Mouse (Mus musculus): Measurements from ENCODE around the gene Hsd17b7. TPM values are rescaled to one million over a fixed set of nuclear protein-coding genes. Genes with fewer than 3 reads are reported as not detected.

Hsd17b7 gene
- total and polyA plus RNA-seq, 3 experiments: 4.8 to 5.7 TPM; not detected in 1

DNA sequence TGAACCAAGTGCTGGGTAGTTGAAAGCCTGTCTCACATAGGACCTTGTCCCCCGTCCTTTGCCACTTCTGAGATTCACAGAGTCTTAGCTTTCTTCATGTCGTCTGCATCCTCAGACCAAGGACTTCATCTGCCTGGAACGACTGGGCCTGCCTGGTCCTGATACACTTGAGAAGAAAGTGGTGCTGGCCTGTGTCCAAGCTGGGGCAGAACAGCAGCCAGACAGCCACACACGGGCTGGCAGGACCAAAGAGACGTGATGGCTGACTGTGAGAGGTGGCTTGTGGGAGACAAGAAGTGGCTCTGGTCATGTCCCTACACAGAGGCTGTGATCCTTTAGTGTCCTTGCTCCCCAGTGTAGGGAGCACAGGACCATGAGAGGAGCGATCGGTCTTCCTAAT, 58.3 kb downstream of the Hsd17b7 start:
- DNase-seq (ENCODE audit: low read depth, low spot score): no peak
- Histone ChIP-seq H3K9me3 (replicated peaks; ENCODE audit: insufficient read depth, low read length) (no peaks in the 10 kb centered on the region), H3K4me1 (ENCODE audit: control insufficient read depth in 1 of 2, insufficient read depth in 2 of 2, low read length in 2 of 2) (no peaks in the 10 kb centered on the region), H3K79me2 (ENCODE audit: control insufficient read depth, insufficient read depth, low read length, poor library complexity) (no peaks in the 10 kb centered on the region), H3K36me3 (ENCODE audit: control insufficient read depth in 1 of 2, insufficient read depth in 2 of 2, low read length in 2 of 2) (no peaks in the 10 kb centered on the region), H3K4me3 (ENCODE audit: control insufficient read depth in 1 of 2, insufficient read depth in 1 of 2, low read depth in 2 of 2, low read length in 2 of 2) (no peak overlapping the region), H3K9ac (ENCODE audit: control insufficient read depth, low read depth, low read length, poor library complexity, severe bottlenecking) (no peak overlapping the region), H3K27me3 (ENCODE audit: control insufficient read depth in 1 of 2, insufficient read depth in 2 of 2, low read length in 2 of 2) (peaks cover 0 to 1% of the 10 kb centered on the region in 2 experiments; a peak in 1 of 4 replicates), H3K27ac (ENCODE audit: control insufficient read depth, low read depth, low read length) (no peak overlapping the region)
- no peak for TF ChIP-seq HCFC1 (IDR thresholded peaks at IDR 0.05; ENCODE audit: low read depth, low read length)
- no peak for TF ChIP-seq EP300 (IDR thresholded peaks at IDR 0.05; ENCODE audit: low read depth in 1 of 2, low read length in 2 of 2)
- TF ChIP-seq TCF12 (IDR thresholded peaks at IDR 0.05; ENCODE audit: low read depth, low read length): no peak
- no peak for TF ChIP-seq UBTF (IDR thresholded peaks at IDR 0.05; ENCODE audit: borderline replicate concordance, insufficient read depth, low read depth, low read length)
- TF ChIP-seq MXI1 (IDR thresholded peaks at IDR 0.05; ENCODE audit: low read depth, low read length): no peak
- no peak for TF ChIP-seq MAZ (IDR thresholded peaks at IDR 0.05; ENCODE audit: low read depth, low read length)
- no peak for TF ChIP-seq POLR2AphosphoS5 (IDR thresholded peaks at IDR 0.05; ENCODE audit: borderline replicate concordance, low read depth, low read length)
- no peak for TF ChIP-seq SIN3A (IDR thresholded peaks at IDR 0.05; ENCODE audit: low read length)
- TF ChIP-seq SMC3 (IDR thresholded peaks at IDR 0.05; ENCODE audit: low read depth, low read length): no peak
- no peak for TF ChIP-seq JUND (IDR thresholded peaks at IDR 0.05; ENCODE audit: low read depth, low read length)
- no peak for TF ChIP-seq TAL1 (IDR thresholded peaks at IDR 0.05; ENCODE audit: low read length)
- TF ChIP-seq CTCF (IDR thresholded peaks at IDR 0.05 in 2 of 3, conservative IDR thresholded peaks at IDR 0.05 in 1 of 3; ENCODE audit: control insufficient read depth in 1 of 3, insufficient read depth in 1 of 3, low read depth in 2 of 3, low read length in 3 of 3, poor library complexity in 1 of 3, severe bottlenecking in 1 of 3): no peak
- TF ChIP-seq GATA1 (IDR thresholded peaks at IDR 0.05; ENCODE audit: low read depth, low read length): no peak
- TF ChIP-seq ZKSCAN1 (IDR thresholded peaks at IDR 0.05; ENCODE audit: low read depth, low read length): no peak
- no peak for TF ChIP-seq RCOR1 (IDR thresholded peaks at IDR 0.05; ENCODE audit: low read depth, low read length)
- TF ChIP-seq MAX (IDR thresholded peaks at IDR 0.05; ENCODE audit: low read length): no peak
- TF ChIP-seq BHLHE40 (IDR thresholded peaks at IDR 0.05; ENCODE audit: borderline replicate concordance, low read depth, low read length): no peak

DNA sequence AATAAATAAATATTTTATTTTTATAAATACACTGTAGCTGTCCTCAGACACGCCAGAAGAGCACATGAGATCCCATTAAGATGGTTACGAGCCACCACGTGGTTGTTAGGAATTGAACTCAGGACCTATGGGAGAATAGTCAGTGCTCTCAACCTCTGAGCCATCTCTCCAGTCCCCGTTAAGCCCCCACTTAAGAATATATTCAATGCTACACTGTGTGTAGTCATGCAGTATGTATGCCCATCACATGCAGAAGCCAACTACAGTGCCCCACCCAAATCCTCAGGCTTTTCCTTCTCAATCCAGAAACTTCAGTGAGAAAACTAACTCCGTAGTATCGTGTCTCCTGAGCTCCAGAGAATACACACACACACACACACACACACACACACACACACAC, 59.4 kb downstream of the Hsd17b7 start:
- Histone ChIP-seq H3K27me3 (ENCODE audit: control insufficient read depth in 1 of 2, insufficient read depth in 2 of 2, low read length in 2 of 2) (no peaks in the 10 kb centered on the region), H3K4me1 (ENCODE audit: control insufficient read depth in 1 of 2, insufficient read depth in 2 of 2, low read length in 2 of 2) (no peaks in the 10 kb centered on the region), H3K36me3 (ENCODE audit: control insufficient read depth in 1 of 2, insufficient read depth in 2 of 2, low read length in 2 of 2) (no peaks in the 10 kb centered on the region), H3K79me2 (ENCODE audit: control insufficient read depth, insufficient read depth, low read length, poor library complexity) (no peaks in the 10 kb centered on the region), H3K4me3 (ENCODE audit: control insufficient read depth in 1 of 2, insufficient read depth in 1 of 2, low read depth in 2 of 2, low read length in 2 of 2) (no peak overlapping the region), H3K27ac (ENCODE audit: control insufficient read depth, low read depth, low read length) (no peak overlapping the region), H3K9ac (ENCODE audit: control insufficient read depth, low read depth, low read length, poor library complexity, severe bottlenecking) (no peak overlapping the region), H3K9me3 (replicated peaks; ENCODE audit: insufficient read depth, low read length) (no peaks in the 10 kb centered on the region)
- no peak for DNase-seq (ENCODE audit: low read depth, low spot score)
- no peak for TF ChIP-seq MAZ (IDR thresholded peaks at IDR 0.05; ENCODE audit: low read depth, low read length)
- TF ChIP-seq SMC3 (IDR thresholded peaks at IDR 0.05; ENCODE audit: low read depth, low read length): no peak
- TF ChIP-seq CTCF (IDR thresholded peaks at IDR 0.05 in 2 of 3, conservative IDR thresholded peaks at IDR 0.05 in 1 of 3; ENCODE audit: control insufficient read depth in 1 of 3, insufficient read depth in 1 of 3, low read depth in 2 of 3, low read length in 3 of 3, poor library complexity in 1 of 3, severe bottlenecking in 1 of 3): no peak
- TF ChIP-seq EP300 (IDR thresholded peaks at IDR 0.05; ENCODE audit: low read depth in 1 of 2, low read length in 2 of 2): no peak
- no peak for TF ChIP-seq NRF1 (IDR thresholded peaks at IDR 0.05; ENCODE audit: insufficient read depth, low read depth, low read length, poor library complexity, severe bottlenecking)
- TF ChIP-seq TBP (IDR thresholded peaks at IDR 0.05; ENCODE audit: low read depth, low read length): no peak
- TF ChIP-seq CHD2 (IDR thresholded peaks at IDR 0.05; ENCODE audit: low read length): no peak
- no peak for TF ChIP-seq TAL1 (IDR thresholded peaks at IDR 0.05; ENCODE audit: low read length)
- no peak for TF ChIP-seq GABPA (IDR thresholded peaks at IDR 0.05; ENCODE audit: low read depth, low read length)

Data from MEL (cell line).